Mouse (Mus musculus) hindbrain, postnatal 0 days (tissue): ENCODE results near the gene Mdm4. TPM values are rescaled to one million over a fixed set of nuclear protein-coding genes. Genes with fewer than 3 reads are reported as not detected.
A peak's percentile ranks its signal among the peaks of the same experiment; 100 is the strongest.

Source experiments
- ATAC-seq: fragments of 200-750 bp; cut with Nextera tagmentation; 2 replicates; pipeline ENCODE4 v1.8.0; 2017; ENCODE audit warnings: mild to moderate bottlenecking, moderate TSS enrichment, moderate library complexity
- DNase-seq: peaks from one replicate; pipeline ENCODE4 v3.0.0-alpha.2; 2015; ENCODE audit warnings: low spot score
- H3K27ac ChIP-seq: fragments of 300-500 bp; sonication (generic); 2 replicates; pipeline ENCODE4 v1.5.1; 2014; ENCODE audit warnings: mild to moderate bottlenecking
- H3K27me3 ChIP-seq: fragments of 300-500 bp; sonication (generic); 2 replicates; pipeline ENCODE4 v1.6.1; 2014; ENCODE audit warnings: low read length, mixed read lengths; ENCODE audit not compliant: insufficient read depth
- H3K36me3 ChIP-seq: fragments of 300-500 bp; sonication (generic); 2 replicates; pipeline ENCODE4 v1.6.1; 2014; ENCODE audit warnings: low read length, mixed read lengths; ENCODE audit not compliant: insufficient read depth
- H3K4me1 ChIP-seq: fragments of 300-500 bp; sonication (generic); 2 replicates; pipeline ENCODE4 v1.6.1; 2014; ENCODE audit warnings: antibody characterized with exemption, low read length, mixed read lengths; ENCODE audit not compliant: insufficient read depth
- H3K4me2 ChIP-seq: fragments of 300-500 bp; sonication (generic); 2 replicates; pipeline ENCODE4 v1.6.1; 2014; ENCODE audit warnings: low read depth, mild to moderate bottlenecking, low read length, moderate library complexity, mixed read lengths
- H3K4me3 ChIP-seq: fragments of 300-500 bp; sonication (generic); 2 replicates; pipeline ENCODE4 v1.5.1; 2014; ENCODE audit warnings: low read length
- H3K9ac ChIP-seq: fragments of 300-500 bp; sonication (generic); replicated peaks from 2 replicates; pipeline ENCODE4 v1.6.1; 2014; ENCODE audit warnings: mild to moderate bottlenecking, low read length, moderate library complexity, mixed read lengths
- H3K9me3 ChIP-seq: fragments of 300-500 bp; sonication (generic); 2 replicates; pipeline ENCODE4 v1.6.1; 2016; ENCODE audit warnings: low read length, mixed read lengths
- CTCF ChIP-seq: IDR thresholded peaks from 2 replicates; pipeline ENCODE4 v1.5.1; 2016; ENCODE audit warnings: antibody characterized with exemption, control low read depth, low read depth
- WGBS: fragments of 180-500 bp; shearing (Covaris S2); extraction: QIAGEN DNeasy Blood & Tissue Kit; methylation state at CpG from one replicate; pipeline ENCODE4 v1.1.7; 2014; 5-methylcytosine and 5-hydroxymethylcytosine counted together
- polyA plus RNA-seq: library from polyadenylated mRNA; unstranded; fragments of >200 nt; fragmentation: Nextera tagmentation; extraction: Ambion mirVana; gene quantifications from 2 replicates; pipeline ENCODE4 v1.2.1, GENCODE M21; 2015
- total RNA-seq: library from RNA; depleted of rRNA; stranded (reverse); fragments of >200 nt; gene quantifications from 2 replicates; pipeline ENCODE4 v1.2.3, GENCODE M21; 2014; rRNA removed

The Mdm4 gene
- total RNA-seq, result 55.3 and 61.3 TPM in 2 replicates
- polyA plus RNA-seq, result 29.1 and 32.2 TPM in 2 replicates

- no peaks in the 10 kb centered on the region for H3K36me3 ChIP-seq
- H3K4me3 ChIP-seq, result no peak within 1 kb of the TSS
- WGBS, result 93% methylated on average over 5 of the region's 5 CpGs
- H3K4me2 ChIP-seq, result no peak within 1 kb of the TSS
- H3K27me3 ChIP-seq, result no peaks in the 10 kb centered on the region
- DNase-seq, result no peak
- no peaks in the 10 kb centered on the region for H3K4me1 ChIP-seq
- no peak within 1 kb of the TSS for H3K9ac ChIP-seq
- no peak for ATAC-seq
- no peak within 1 kb of the TSS for H3K27ac ChIP-seq
- no peaks in the 10 kb centered on the region for H3K9me3 ChIP-seq
- TF ChIP-seq CTCF, result no peak
These were observed at the start of gene Mdm4 for GRCm38 (mm10) chr1:133030461-133030860. Gene Mdm4, minus strand, starts transcription at chr1:133030561.

- DNase-seq, result peak; percentile 49
- no peak overlapping the region for H3K4me2 ChIP-seq
- no peak overlapping the region for H3K4me3 ChIP-seq
- H3K9ac ChIP-seq, result 0 out of 2 replicates have a peak overlapping the region, but pooled peaks have one; percentile 13
- WGBS, result 23% methylated on average over 9 of the region's 9 CpGs
- H3K4me1 ChIP-seq, result peaks cover 14% of the 10 kb centered on the region; the same call in 1 of the 2 replicates
- H3K27me3 ChIP-seq, result no peaks in the 10 kb centered on the region
- no peak for TF ChIP-seq CTCF
- peaks cover 14% of the 10 kb centered on the region for H3K36me3 ChIP-seq
- H3K9me3 ChIP-seq, result no peaks in the 10 kb centered on the region
- peak; percentile 52 for ATAC-seq
- H3K27ac ChIP-seq, result peak overlapping the region; percentile 70
These were observed 49.8 kb upstream of the Mdm4 start for GRCm38 (mm10) chr1:133080079-133080561.

- H3K4me1 ChIP-seq, result peaks cover 14% of the 10 kb centered on the region; the same call in 1 of the 2 replicates
- no peak overlapping the region for H3K4me3 ChIP-seq
- ATAC-seq (peak; percentile 73), DNase-seq (peak; percentile 73)
- no peaks in the 10 kb centered on the region for H3K27me3 ChIP-seq
- 0 out of 2 replicates have a peak overlapping the region, but pooled peaks have one; percentile 13 for H3K9ac ChIP-seq
- H3K4me2 ChIP-seq, result no peak overlapping the region
- 32% methylated on average over 7 of the region's 7 CpGs for WGBS
- peaks cover 14% of the 10 kb centered on the region for H3K36me3 ChIP-seq
- H3K27ac ChIP-seq, result peak overlapping the region; percentile 70
- H3K9me3 ChIP-seq, result no peaks in the 10 kb centered on the region
- no peak for TF ChIP-seq CTCF
These were observed 49.1 kb upstream of the Mdm4 start for GRCm38 (mm10) chr1:133079509-133079908.

- Histone ChIP-seq H3K4me3 (no peak overlapping the region), H3K9ac (no peak overlapping the region), H3K4me2 (no peak overlapping the region), H3K27ac (peak overlapping the region; percentile 41; the same call in 1 of the 2 replicates), H3K36me3 (peaks cover 14% of the 10 kb centered on the region), H3K9me3 (no peaks in the 10 kb centered on the region), H3K27me3 (no peaks in the 10 kb centered on the region), H3K4me1 (peaks cover 14% of the 10 kb centered on the region; the same call in 1 of the 2 replicates)
- ATAC-seq (no peak), DNase-seq (peak; percentile 48)
- no peak for TF ChIP-seq CTCF
- WGBS, result 61% methylated on average over 1 of the region's 1 CpGs
These were observed 48.0 kb upstream of the Mdm4 start for GRCm38 (mm10) chr1:133078338-133078727.

- no peak overlapping the region for H3K9ac ChIP-seq
- H3K36me3 ChIP-seq, result peaks cover 14% of the 10 kb centered on the region
- 57% methylated on average over 11 of the region's 12 CpGs for WGBS
These were observed 47.4 kb upstream of the Mdm4 start for GRCm38 (mm10) chr1:133077606-133078337.

GRCm38 (mm10) chr1:133076681-133077514 is 46.5 kb upstream of the Mdm4 start:
- Histone ChIP-seq H3K4me3 (no peak overlapping the region), H3K27me3 (no peaks in the 10 kb centered on the region), H3K4me2 (no peak overlapping the region), H3K36me3 (peaks cover 5% of the 10 kb centered on the region; the same call in 1 of the 2 replicates), H3K9me3 (no peaks in the 10 kb centered on the region), H3K9ac (no peak overlapping the region), H3K4me1 (peaks cover 17% of the 10 kb centered on the region), H3K27ac (peak overlapping the region; percentile 38; the same call in 1 of the 2 replicates)
- peak; percentile 5 for DNase-seq
- 0 out of 2 replicates have a peak, but pooled peaks have one; percentile 3 for ATAC-seq
- 43% methylated on average over 20 of the region's 20 CpGs for WGBS
- TF ChIP-seq CTCF, result no peak

More at GRCm38 (mm10) chr1:133077606-133078337, 47.4 kb upstream of the Mdm4 start:
- Histone ChIP-seq H3K27me3 (no peaks in the 10 kb centered on the region), H3K27ac (peak overlapping the region; percentile 38; the same call in 1 of the 2 replicates), H3K9me3 (no peaks in the 10 kb centered on the region), H3K4me1 (peaks cover 14% of the 10 kb centered on the region; the same call in 1 of the 2 replicates), H3K4me2 (no peak overlapping the region), H3K4me3 (no peak overlapping the region)
- TF ChIP-seq CTCF, result no peak
- ATAC-seq (no peak), DNase-seq (no peak)
